Comparison of ENCODE assay signal across 8 mouse cellular contexts in the genomic region with DNA sequence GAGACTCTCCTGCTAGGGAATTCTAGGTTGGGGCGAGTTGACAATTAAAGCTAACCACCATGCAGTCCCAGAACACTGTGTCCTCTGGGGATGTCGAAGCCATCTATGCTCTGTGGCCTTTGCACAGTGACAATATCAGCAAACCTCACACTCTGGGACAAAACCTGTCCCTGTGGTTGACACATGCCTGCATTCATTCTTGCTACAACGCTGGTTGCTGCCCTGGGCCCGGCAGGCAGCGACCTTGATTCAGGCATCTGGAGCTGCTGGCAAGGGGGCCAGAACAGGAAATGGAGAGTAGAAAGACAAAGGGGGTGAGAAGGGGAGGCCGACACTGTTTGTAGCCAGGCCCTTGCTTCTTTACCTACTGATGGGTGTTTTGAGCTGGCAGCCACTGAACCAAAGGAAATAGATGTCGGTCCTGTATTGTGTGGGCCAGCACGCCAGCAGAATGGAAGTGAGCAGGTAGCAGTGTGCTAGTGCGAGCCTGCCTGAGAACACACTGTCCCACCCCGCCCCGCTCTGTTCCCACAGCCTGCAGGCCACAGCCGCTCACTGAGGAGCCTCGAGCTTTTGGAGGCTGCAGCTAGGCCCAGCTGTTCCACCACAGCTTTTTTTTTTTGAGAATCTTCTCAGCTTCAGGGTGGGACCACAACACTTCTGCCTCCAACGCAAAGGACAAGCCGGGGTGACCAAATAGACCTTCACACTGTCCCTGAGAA. TPM values are rescaled to one million over a fixed set of nuclear protein-coding genes. Genes with fewer than 3 reads are reported as not detected.
DNase-seq lines count a peak whose midpoint lies in the region; ATAC-seq and TF ChIP-seq lines count a peak whose summit lies in the region.
"Not testable (repeated sequence)": the region's sequence is repeated elsewhere in the genome, so short reads cannot be mapped to it uniquely, and the experiment has no call there.

No protein-coding gene starts in this region.

- peak; percentile 31; the same call in 1 of the 2 replicates for ATAC-seq in liver, embryonic 15.5 days (ENCODE audit: insufficient read depth)
- ATAC-seq in stomach, embryonic 14.5 days (ENCODE audit: insufficient number of reproducible peaks, insufficient read depth, low FRiP score, low read depth) = 0 out of 2 replicates have a peak, but pooled peaks have one; percentile 31

- peak overlapping the region in 1 of 3 experiments; percentile 50 for H3K4me3 ChIP-seq in CH12.LX (replicated peaks in 1 of 3; ENCODE audit: low read depth in 2 of 3, low read length in 2 of 3, poor library complexity in 1 of 3)
- H3K4me3 ChIP-seq in liver, embryonic 15.5 days (replicated peaks); stomach, embryonic 14.5 days (ENCODE audit: low read depth, low read length): not testable (repeated sequence)

- dilution Hi-C loops in CH12.LX (cut with MboI; ENCODE audit: extremely low pct_ligation_motif_present, extremely low pct_unique_long_range_greater_than_20kb, low sequenced_read_pairs) = not testable (repeated sequence)

- in situ Hi-C loops in CH12.LX (cut with MboI; ENCODE audit: low pct_ligation_motif_present, low pct_unique_long_range_greater_than_20kb, low sequenced_read_pairs) = not testable (repeated sequence)

- not testable (repeated sequence) for TF ChIP-seq RAD21 in CH12.LX (IDR thresholded peaks at IDR 0.05; ENCODE audit: low read depth, low read length)

- H3K36me3 ChIP-seq in CH12.LX (replicated peaks in 1 of 2; ENCODE audit: control insufficient read depth in 1 of 2, insufficient read depth in 1 of 2, low read length in 1 of 2); liver, embryonic 15.5 days (replicated peaks); stomach, embryonic 14.5 days (ENCODE audit: control insufficient read depth, insufficient read depth, low read length): not testable (repeated sequence)

- H3K27me3 ChIP-seq in CH12.LX (replicated peaks); liver, embryonic 15.5 days; stomach, embryonic 14.5 days (ENCODE audit: control insufficient read depth, insufficient read depth, low read length): not testable (repeated sequence)

- 53% methylated on average over 10 of the region's 15 CpGs for WGBS in liver, embryonic 15.5 days (ENCODE audit: insufficient replicate concordance)
- WGBS in stomach, embryonic 14.5 days = 21% methylated on average over 7 of the region's 15 CpGs

- peak; percentile 3 for DNase-seq in CH12.LX (ENCODE audit: extremely low read depth)
- DNase-seq in adrenal gland, postnatal 14 days = peak; percentile 56
- DNase-seq in heart, adult 11 months = peak; percentile 98
- DNase-seq in heart, postnatal 14 days = peak; percentile 50 to 54
- peak; percentile 19 for DNase-seq in lung, postnatal 25 days (ENCODE audit: low spot score)
- peak; percentile 79 for DNase-seq in thymus, postnatal 14 days

- H3K9ac ChIP-seq in CH12.LX (ENCODE audit: insufficient read depth, low read depth) = peak overlapping the region; percentile 53; the same call in 1 of the 2 replicates
- H3K9ac ChIP-seq in liver, embryonic 15.5 days; stomach, embryonic 14.5 days (replicated peaks; ENCODE audit: low read depth, low read length): not testable (repeated sequence)

- intact Hi-C loops in heart, postnatal 14 days (cut with DNase I) = not testable (repeated sequence)

- H3K4me2 ChIP-seq in CH12.LX (ENCODE audit: insufficient read depth, low read depth, poor library complexity, severe bottlenecking) = peak overlapping the region; percentile 29; the same call in 1 of the 2 replicates
- H3K4me2 ChIP-seq in liver, embryonic 15.5 days; stomach, embryonic 14.5 days (replicated peaks; ENCODE audit: low read depth, low read length): not testable (repeated sequence)

- TF ChIP-seq CTCF in CH12.LX (conservative IDR thresholded peaks at IDR 0.05 in 1 of 2, IDR thresholded peaks at IDR 0.05 in 1 of 2; ENCODE audit: low read depth in 2 of 2, low read length in 2 of 2) = not testable (repeated sequence)

- not testable (repeated sequence) for TF ChIP-seq EP300 in CH12.LX (IDR thresholded peaks at IDR 0.05; ENCODE audit: low read length)

- peaks cover 19% of the 10 kb centered on the region for H3K79me2 ChIP-seq in CH12.LX (replicated peaks; ENCODE audit: control insufficient read depth, extremely low read depth, insufficient read depth, poor library complexity, severe bottlenecking)

- H3K4me1 ChIP-seq in CH12.LX (ENCODE audit: control insufficient read depth in 1 of 2, insufficient read depth in 2 of 2); liver, embryonic 15.5 days (replicated peaks); stomach, embryonic 14.5 days (ENCODE audit: control insufficient read depth, insufficient read depth, low read length): not testable (repeated sequence)

- H3K27ac ChIP-seq in CH12.LX (ENCODE audit: insufficient read depth, low read depth) = peak overlapping the region; percentile 3; the same call in 1 of the 2 replicates
- not testable (repeated sequence) for H3K27ac ChIP-seq in liver, embryonic 15.5 days (replicated peaks); stomach, embryonic 14.5 days (ENCODE audit: low read length)

- not testable (repeated sequence) for H3K9me3 ChIP-seq in CH12.LX (replicated peaks; ENCODE audit: low read length); liver, embryonic 15.5 days (replicated peaks); stomach, embryonic 14.5 days (ENCODE audit: control insufficient read depth, low read depth, low read length)

- TF ChIP-seq POLR2A in CH12.LX (IDR thresholded peaks at IDR 0.05; ENCODE audit: low read depth, low read length) = not testable (repeated sequence)

RNA-seq across cellular contexts. Expression of gene Dynlt1c, which starts 5.5 kb away (rescaled TPM):
- total RNA-seq in CH12.LX (2012; rRNA removed) = 11.2 and 16.5 TPM in 2 replicates
- 11.2 and 14.7 TPM in 2 replicates for total RNA-seq in CH12.LX (2014; rRNA removed)
- 2.3 and 6.5 TPM in 2 replicates for polyA plus RNA-seq in CH12.LX (2012; ENCODE audit: insufficient read length, low read depth)
- total RNA-seq in adrenal gland, postnatal 14 days (2021) = 9.2 and 16.4 TPM in 2 replicates
- 1 to 10 TPM; 5.2 to 5.7 TPM for total RNA-seq in heart, postnatal 14 days (2021)
- polyA plus RNA-seq in liver, embryonic 15.5 days (2015; fragmentation: Nextera tagmentation; extraction: Ambion mirVana) = 6.6 and 6.9 TPM in 2 replicates
- polyA plus RNA-seq in stomach, embryonic 14.5 days (2014; fragmentation: Nextera tagmentation; extraction: Ambion mirVana) = 47.0 and 47.5 TPM in 2 replicates

RNA-seq across cellular contexts. Expression of gene Dynlt1f, which starts 59.8 kb away (rescaled TPM):
- total RNA-seq in CH12.LX (2012; rRNA removed) (197 and 215 TPM in 2 replicates), CH12.LX (2014; rRNA removed) (332 and 352 TPM in 2 replicates)
- 126 and 165 TPM in 2 replicates for polyA plus RNA-seq in CH12.LX (2012; ENCODE audit: insufficient read length, low read depth)
- total RNA-seq in adrenal gland, postnatal 14 days (2021) = 105 and 109 TPM in 2 replicates
- total RNA-seq in heart, postnatal 14 days (2021) = 10 to 100 TPM; 73.6 to 75.8 TPM
- polyA plus RNA-seq in liver, embryonic 15.5 days (2015; fragmentation: Nextera tagmentation; extraction: Ambion mirVana) = 69.7 and 76.3 TPM in 2 replicates
- 302 and 326 TPM in 2 replicates for polyA plus RNA-seq in stomach, embryonic 14.5 days (2014; fragmentation: Nextera tagmentation; extraction: Ambion mirVana)

Comparison
In these comparisons a context has a peak if more than half of its experiments do, and no peak if none do; other contexts are left out.
1. DNase-seq: peak in every context shown above with its lines; median percentile 98 in heart, adult 11 months; 79 in thymus, postnatal 14 days; 56 in adrenal gland, postnatal 14 days; 52 in heart, postnatal 14 days; 19 in lung, postnatal 25 days; 3 in CH12.LX.